Mouse (Mus musculus) MEL (cell line): ENCODE data around the gene Sgca. TPM values are rescaled to one million over a fixed set of nuclear protein-coding genes. Genes with fewer than 3 reads are reported as not detected.

ENCODE experiments used
- DNase-seq: peaks from one replicate; pipeline ENCODE4 v3.0.0; 2011; ENCODE audit warnings: low read depth, low spot score
- H3K27ac ChIP-seq: 2 replicates; pipeline ENCODE4 v1.5.1; 2012; ENCODE audit warnings: low read depth, mild to moderate bottlenecking, control low read depth, low read length, moderate library complexity; ENCODE audit not compliant: control insufficient read depth
- H3K27me3 ChIP-seq, 2 experiments: fragments of 150-350 bp in 1 of 2; sonication (generic) in 1 of 2; 2 replicates each; pipeline ENCODE4 v1.6.1; 2012; ENCODE audit warnings: low read length in 2 of 2, mild to moderate bottlenecking in 2 of 2, improper control_type of control experiment in 1 of 2, moderate library complexity in 1 of 2; ENCODE audit not compliant: insufficient read depth in 2 of 2, control insufficient read depth in 1 of 2
- H3K36me3 ChIP-seq, 2 experiments: 2 replicates each; pipeline ENCODE4 v1.6.1; 2012 to 2014; ENCODE audit warnings: low read length in 2 of 2, improper control_type of control experiment in 1 of 2, inconsistent platforms in 1 of 2, mild to moderate bottlenecking in 1 of 2; ENCODE audit not compliant: insufficient read depth in 2 of 2, control insufficient read depth in 1 of 2
- H3K4me1 ChIP-seq, 2 experiments: fragments of 150-350 bp in 1 of 2; sonication (generic) in 1 of 2; 2 replicates each; pipeline ENCODE4 v1.6.1; 2012; ENCODE audit warnings: low read length in 2 of 2, improper control_type of control experiment in 1 of 2, mild to moderate bottlenecking in 1 of 2; ENCODE audit not compliant: insufficient read depth in 2 of 2, control insufficient read depth in 1 of 2
- H3K4me3 ChIP-seq, 2 experiments: fragments of 150-350 bp in 1 of 2; sonication (generic) in 1 of 2; 2 replicates each; pipeline ENCODE4 v1.5.1; 2012; ENCODE audit warnings: low read depth in 2 of 2, low read length in 2 of 2, mild to moderate bottlenecking in 2 of 2, moderate library complexity in 2 of 2, control low read depth in 1 of 2, improper control_type of control experiment in 1 of 2; ENCODE audit not compliant: control insufficient read depth in 1 of 2, insufficient read depth in 1 of 2
- H3K79me2 ChIP-seq: 2 replicates; pipeline ENCODE4 v1.6.1; 2012; ENCODE audit warnings: mild to moderate bottlenecking, low read length, moderate library complexity; ENCODE audit not compliant: control insufficient read depth, poor library complexity, insufficient read depth
- H3K9ac ChIP-seq: 2 replicates; pipeline ENCODE4 v1.6.1; 2012; ENCODE audit warnings: low read depth, mild to moderate bottlenecking, control low read depth, low read length, moderate library complexity; ENCODE audit not compliant: control insufficient read depth, poor library complexity, severe bottlenecking
- H3K9me3 ChIP-seq: fragments of 150-350 bp; sonication (generic); replicated peaks from 2 replicates; pipeline ENCODE4 v1.6.1; 2012; ENCODE audit warnings: mild to moderate bottlenecking, low read length, improper control_type of control experiment, moderate library complexity; ENCODE audit not compliant: insufficient read depth
- BHLHE40 ChIP-seq: IDR thresholded peaks from 2 replicates; pipeline ENCODE4 v1.6.1; 2012; ENCODE audit warnings: low read depth, mild to moderate bottlenecking, inconsistent platforms, low read length, improper control_type of control experiment, borderline replicate concordance
- CTCF ChIP-seq, 3 experiments: IDR thresholded peaks in 2 of 3; conservative IDR thresholded peaks in 1 of 3; 2 replicates each; pipeline ENCODE4 v1.5.1; 2011 to 2012; ENCODE audit warnings: low read length in 3 of 3, low read depth in 2 of 3, mild to moderate bottlenecking in 2 of 3, improper control_type of control experiment in 1 of 3, inconsistent platforms in 1 of 3, mixed read lengths in 1 of 3, moderate library complexity in 1 of 3; ENCODE audit not compliant: control insufficient read depth in 1 of 3, insufficient read depth in 1 of 3, poor library complexity in 1 of 3, severe bottlenecking in 1 of 3
- ELF1 ChIP-seq: IDR thresholded peaks from 2 replicates; pipeline ENCODE4 v1.6.1; 2014; ENCODE audit warnings: low read depth, mild to moderate bottlenecking, inconsistent platforms, low read length, improper control_type of control experiment, moderate library complexity
- GATA1 ChIP-seq: IDR thresholded peaks from 2 replicates; pipeline ENCODE4 v1.6.1; 2011; ENCODE audit warnings: low read depth, low read length, improper control_type of control experiment
- KAT2A ChIP-seq: conservative IDR thresholded peaks from 2 replicates; pipeline ENCODE4 v1.6.1; 2012; ENCODE audit warnings: low read depth, low read length, improper control_type of control experiment, inconsistent platforms
- MAZ ChIP-seq: IDR thresholded peaks from 2 replicates; pipeline ENCODE4 v1.6.1; 2012; ENCODE audit warnings: low read depth, mild to moderate bottlenecking, inconsistent platforms, low read length, improper control_type of control experiment
- MYB ChIP-seq: IDR thresholded peaks from 2 replicates; pipeline ENCODE4 v1.6.1; 2011; ENCODE audit warnings: mild to moderate bottlenecking, low read depth, low read length, improper control_type of control experiment
- MYC ChIP-seq: IDR thresholded peaks from 2 replicates; pipeline ENCODE4 v1.6.1; 2011; ENCODE audit warnings: low read depth, mild to moderate bottlenecking, low read length, improper control_type of control experiment, moderate library complexity
- RAD21 ChIP-seq: IDR thresholded peaks from 2 replicates; pipeline ENCODE4 v1.6.1; 2011; ENCODE audit warnings: mild to moderate bottlenecking, low read depth, low read length, improper control_type of control experiment
- RCOR1 ChIP-seq: IDR thresholded peaks from 2 replicates; pipeline ENCODE4 v1.6.1; 2012; ENCODE audit warnings: low read depth, mild to moderate bottlenecking, inconsistent platforms, low read length, improper control_type of control experiment
- SIN3A ChIP-seq: IDR thresholded peaks from 2 replicates; pipeline ENCODE4 v1.6.1; 2012; ENCODE audit warnings: low read length, improper control_type of control experiment, inconsistent platforms
- SMC3 ChIP-seq: IDR thresholded peaks from 2 replicates; pipeline ENCODE4 v1.6.1; 2011; ENCODE audit warnings: low read depth, low read length, improper control_type of control experiment
- TBP ChIP-seq: IDR thresholded peaks from 2 replicates; pipeline ENCODE4 v1.8.0; 2011; ENCODE audit warnings: low read depth, low read length, improper control_type of control experiment
- TCF12 ChIP-seq: IDR thresholded peaks from 2 replicates; pipeline ENCODE4 v1.6.1; 2014; ENCODE audit warnings: low read depth, mild to moderate bottlenecking, inconsistent platforms, low read length, improper control_type of control experiment, moderate library complexity
- ZC3H11A ChIP-seq: IDR thresholded peaks from 2 replicates; pipeline ENCODE4 v1.6.1; 2012; ENCODE audit warnings: low read depth, mild to moderate bottlenecking, inconsistent platforms, low read length, improper control_type of control experiment
- ZKSCAN1 ChIP-seq: IDR thresholded peaks from 2 replicates; pipeline ENCODE4 v1.6.1; 2012; ENCODE audit warnings: low read depth, mild to moderate bottlenecking, inconsistent platforms, low read length, improper control_type of control experiment, moderate library complexity
- ZMIZ1 ChIP-seq: IDR thresholded peaks from 2 replicates; pipeline ENCODE4 v1.6.1; 2012; ENCODE audit warnings: low read depth, mild to moderate bottlenecking, inconsistent platforms, low read length, improper control_type of control experiment, moderate library complexity
- polyA plus RNA-seq, 2 experiments: library from polyadenylated mRNA; stranded (reverse) in 1 of 2; unstranded in 1 of 2; fragments of >175 nt in 1 of 2; fragments of >200 nt in 1 of 2; gene quantifications; 2 replicates each; pipeline versions ENCODE4 v1.2.1 to v1.2.4; 2012; ENCODE audit warnings: low replicate concordance in 2 of 2, low read depth in 1 of 2; ENCODE audit not compliant: insufficient read length in 2 of 2, insufficient read depth in 1 of 2, missing spikeins in 1 of 2
- total RNA-seq: library from RNA; depleted of rRNA; stranded (reverse); fragments of 300-350 nt; gene quantifications from 2 replicates; pipeline ENCODE4 v1.2.3, GENCODE M21; 2012

The Sgca gene
- total and polyA plus RNA-seq, 3 experiments = not detected

DNA sequence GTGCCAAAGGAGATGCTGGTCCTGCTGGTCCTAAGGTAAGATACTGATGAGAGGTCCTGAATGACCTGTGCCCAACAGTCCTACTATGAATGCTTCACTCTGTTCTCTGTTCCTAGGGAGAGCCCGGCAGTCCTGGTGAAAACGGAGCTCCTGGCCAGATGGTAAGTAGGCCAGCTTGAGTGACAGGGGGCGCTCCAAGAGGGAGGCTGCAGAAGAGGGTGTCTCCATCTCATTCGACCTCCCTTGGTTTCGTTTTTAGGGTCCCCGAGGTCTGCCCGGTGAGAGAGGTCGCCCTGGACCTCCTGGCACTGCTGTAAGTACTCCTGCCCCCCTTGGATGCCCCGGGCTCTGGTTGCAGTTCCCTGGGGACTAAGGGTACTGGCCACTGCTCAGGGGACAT is 35.0 kb downstream of the Sgca start:
- peak; percentile 40 for DNase-seq
- Histone ChIP-seq H3K79me2 (no peaks in the 10 kb centered on the region), H3K27me3 (0 out of 4 replicates have a peak, but pooled peaks cover 0 to 1% of the 10 kb centered on the region in 2 experiments), H3K9me3 (no peaks in the 10 kb centered on the region), H3K36me3 (no peaks in the 10 kb centered on the region), H3K4me1 (peaks cover 0 to 11% of the 10 kb centered on the region in 2 experiments; a peak in 3 of 4 replicates), H3K4me3 (peak overlapping the region; percentile 54 to 78), H3K9ac (peak overlapping the region; percentile 12), H3K27ac (no peak overlapping the region)
- TF ChIP-seq BHLHE40 (no peak), CTCF (IDR thresholded peaks at IDR 0.05 in 2 of 3, conservative IDR thresholded peaks at IDR 0.05 in 1 of 3; ENCODE audit: control insufficient read depth in 1 of 3, insufficient read depth in 1 of 3, low read depth in 2 of 3, low read length in 3 of 3, poor library complexity in 1 of 3, severe bottlenecking in 1 of 3) (peak; percentile 11 to 63 (median 50); a peak in 4 of 6 replicates)

DNA sequence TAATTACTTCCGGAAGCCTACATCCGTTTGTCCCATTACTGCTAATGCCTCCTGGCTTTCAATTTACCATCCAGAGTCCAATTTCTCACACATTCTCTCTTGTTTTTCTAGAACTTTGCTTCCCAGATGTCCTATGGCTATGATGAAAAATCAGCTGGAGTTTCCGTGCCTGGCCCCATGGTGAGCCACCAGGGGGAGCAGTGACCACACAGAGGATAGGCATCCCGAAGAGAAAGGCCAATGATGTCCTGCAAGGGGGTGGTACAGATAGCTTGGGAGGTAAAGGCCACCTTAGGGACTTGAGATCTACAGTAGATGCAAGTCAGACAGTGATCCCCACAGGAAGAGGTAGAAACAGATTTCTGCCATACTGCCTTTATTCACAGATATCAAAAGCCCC is 36.8 kb downstream of the Sgca start:
- no peak overlapping the region for H3K4me3 ChIP-seq
- peak; percentile 91 to 98 (median 98) for TF ChIP-seq CTCF (IDR thresholded peaks at IDR 0.05 in 2 of 3, conservative IDR thresholded peaks at IDR 0.05 in 1 of 3; ENCODE audit: control insufficient read depth in 1 of 3, insufficient read depth in 1 of 3, low read depth in 2 of 3, low read length in 3 of 3, poor library complexity in 1 of 3, severe bottlenecking in 1 of 3)
- TF ChIP-seq ZMIZ1 = no peak
- TF ChIP-seq ZKSCAN1 = no peak
- peak; percentile 54; the same call in 1 of the 2 replicates for TF ChIP-seq SIN3A
- 0 out of 2 replicates have a peak, but pooled peaks have one; percentile 31 for TF ChIP-seq MYC
- no peak for TF ChIP-seq KAT2A
- peak; percentile 98 for TF ChIP-seq SMC3
- no peak for TF ChIP-seq GATA1
- no peak for TF ChIP-seq ELF1
- 0 out of 2 replicates have a peak, but pooled peaks have one; percentile 18 for TF ChIP-seq TCF12
- TF ChIP-seq ZC3H11A = peak; percentile 79
- no peak for TF ChIP-seq RCOR1
- TF ChIP-seq MYB = no peak
- TF ChIP-seq RAD21 = peak; percentile 76
- 0 out of 2 replicates have a peak, but pooled peaks have one; percentile 54 for TF ChIP-seq MAZ
- TF ChIP-seq TBP = 0 out of 2 replicates have a peak, but pooled peaks have one; percentile 11
- no peak overlapping the region for H3K9ac ChIP-seq
- no peaks in the 10 kb centered on the region for H3K36me3 ChIP-seq
- peaks cover 0 to 4% of the 10 kb centered on the region in 2 experiments; a peak in 1 of 4 replicates for H3K27me3 ChIP-seq
- H3K4me1 ChIP-seq = peaks cover 0 to 11% of the 10 kb centered on the region in 2 experiments; a peak in 3 of 4 replicates
- H3K9me3 ChIP-seq = no peaks in the 10 kb centered on the region
- peak; percentile 72 for DNase-seq
- H3K27ac ChIP-seq = no peak overlapping the region
- H3K79me2 ChIP-seq = no peaks in the 10 kb centered on the region
